Mouse (Mus musculus) limb, embryonic 12.5 days (tissue): ENCODE data around the gene Atp11b. TPM values are rescaled to one million over a fixed set of nuclear protein-coding genes. Genes with fewer than 3 reads are reported as not detected.

ENCODE experiments used
- polyA plus RNA-seq: library from polyadenylated mRNA; unstranded; fragments of >200 nt; fragmentation: Nextera tagmentation; extraction: Ambion mirVana; gene quantifications from 2 replicates; pipeline ENCODE4 v1.2.1, GENCODE M21; 2016

Gene Atp11b
- polyA plus RNA-seq, 1 experiment from 2014 or later = 32.8 TPM

Other genes with a start within 250 kb of the Atp11b start
- gene Dcun1d1, start 183.3 kb downstream of the Atp11b start, polyA plus RNA-seq = 99.3 and 112 TPM in 2 replicates
- gene Mccc1, start 246.6 kb downstream of the Atp11b start, polyA plus RNA-seq = 44.6 and 46.3 TPM in 2 replicates